Mouse (Mus musculus): ENCODE data around the gene Pisd. TPM values are rescaled to one million over a fixed set of nuclear protein-coding genes. Genes with fewer than 3 reads are reported as not detected.
"Not testable (repeated sequence)": the region's sequence is repeated elsewhere in the genome, so short reads cannot be mapped to it uniquely, and the experiment has no call there.

The Pisd gene
- 76.6 and 85.5 TPM in 2 replicates for polyA plus RNA-seq (2015; fragmentation: Nextera tagmentation; extraction: Ambion mirVana)

- Histone ChIP-seq H3K27me3 (no peaks in the 10 kb centered on the region), H3K4me2 (peak within 1 kb of the TSS; percentile 80), H3K9ac (peak within 1 kb of the TSS; percentile 83), H3K36me3 (ENCODE audit: poor library complexity, severe bottlenecking) (peaks cover 9% of the 10 kb centered on the region), H3K9me3 (replicated peaks) (no peaks in the 10 kb centered on the region), H3K4me1 (peaks cover 10% of the 10 kb centered on the region), H3K27ac (peak within 1 kb of the TSS; percentile 81), H3K4me3 (peak within 1 kb of the TSS; percentile 77)
- WGBS: under 1% methylated on average over 52 of the region's 52 CpGs
- peak; percentile 100 for ATAC-seq
Measured at GRCm38 (mm10) chr5:32785313-32785915, at the start of gene Pisd. TSS of gene Pisd (minus strand) at chr5:32785646.

GRCm38 (mm10) chr5:32834497-32834896 is 49.1 kb upstream of the Pisd start:
- ATAC-seq: no peak
- Histone ChIP-seq H3K9ac (no peak overlapping the region), H3K9me3 (replicated peaks) (no peaks in the 10 kb centered on the region), H3K4me3 (no peak overlapping the region), H3K27me3 (no peaks in the 10 kb centered on the region), H3K4me1 (no peaks in the 10 kb centered on the region), H3K4me2 (no peak overlapping the region), H3K27ac (no peak overlapping the region), H3K36me3 (ENCODE audit: poor library complexity, severe bottlenecking) (peaks cover 85% of the 10 kb centered on the region)
- 95% methylated on average over 1 of the region's 1 CpGs for WGBS

GRCm38 (mm10) chr5:32830054-32830453 is 44.6 kb upstream of the Pisd start:
- Histone ChIP-seq H3K27ac (no peak overlapping the region), H3K4me1 (no peaks in the 10 kb centered on the region), H3K9me3 (replicated peaks) (no peaks in the 10 kb centered on the region), H3K4me3 (no peak overlapping the region), H3K4me2 (no peak overlapping the region), H3K27me3 (no peaks in the 10 kb centered on the region), H3K36me3 (ENCODE audit: poor library complexity, severe bottlenecking) (peaks cover 91% of the 10 kb centered on the region), H3K9ac (no peak overlapping the region)
- WGBS: 87% methylated on average over 2 of the region's 2 CpGs
- no peak for ATAC-seq

- not testable (repeated sequence) for H3K4me3 ChIP-seq; H3K27ac ChIP-seq; H3K9ac ChIP-seq; H3K4me1 ChIP-seq; H3K4me2 ChIP-seq; H3K9me3 ChIP-seq (replicated peaks); ATAC-seq; H3K27me3 ChIP-seq
- H3K36me3 ChIP-seq (ENCODE audit: poor library complexity, severe bottlenecking): peaks cover 78% of the 10 kb centered on the region
- 88% methylated on average over 1 of the region's 1 CpGs for WGBS
Measured at GRCm38 (mm10) chr5:32828766-32829165, 43.3 kb upstream of the Pisd start.

GRCm38 (mm10) chr5:32827009-32827408 is 41.6 kb upstream of the Pisd start, which contains the start of gene Gm20671:
TSS of gene Gm20671 (minus strand) at chr5:32827109.
- no peak within 1 kb of the TSS for H3K9ac ChIP-seq
- H3K36me3 ChIP-seq (ENCODE audit: poor library complexity, severe bottlenecking): peaks cover 76% of the 10 kb centered on the region
- H3K27me3 ChIP-seq: no peaks in the 10 kb centered on the region
- H3K9me3 ChIP-seq (replicated peaks): no peaks in the 10 kb centered on the region
- no peak within 1 kb of the TSS for H3K27ac ChIP-seq
- no peak for ATAC-seq
- H3K4me1 ChIP-seq: no peaks in the 10 kb centered on the region
- H3K4me3 ChIP-seq: no peak within 1 kb of the TSS
- H3K4me2 ChIP-seq: no peak within 1 kb of the TSS
- WGBS: 96% methylated on average over 7 of the region's 7 CpGs

GRCm38 (mm10) chr5:32820471-32820870 is 35.0 kb upstream of the Pisd start:
- ATAC-seq: no peak
- Histone ChIP-seq H3K27me3 (no peaks in the 10 kb centered on the region), H3K9ac (no peak overlapping the region), H3K36me3 (ENCODE audit: poor library complexity, severe bottlenecking) (peaks cover 75% of the 10 kb centered on the region), H3K9me3 (replicated peaks) (no peaks in the 10 kb centered on the region), H3K4me1 (no peaks in the 10 kb centered on the region), H3K4me2 (no peak overlapping the region), H3K27ac (no peak overlapping the region), H3K4me3 (no peak overlapping the region)
- WGBS: 94% methylated on average over 8 of the region's 8 CpGs

- WGBS: 94% methylated on average over 4 of the region's 4 CpGs
- H3K27me3 ChIP-seq: no peaks in the 10 kb centered on the region
- H3K4me3 ChIP-seq: no peak overlapping the region
- H3K4me2 ChIP-seq: no peak overlapping the region
- no peak overlapping the region for H3K9ac ChIP-seq
- peaks cover 69% of the 10 kb centered on the region for H3K36me3 ChIP-seq (ENCODE audit: poor library complexity, severe bottlenecking)
- ATAC-seq: no peak
- no peaks in the 10 kb centered on the region for H3K4me1 ChIP-seq
- H3K27ac ChIP-seq: no peak overlapping the region
- no peaks in the 10 kb centered on the region for H3K9me3 ChIP-seq (replicated peaks)
Measured at GRCm38 (mm10) chr5:32815396-32815795, 29.9 kb upstream of the Pisd start.

GRCm38 (mm10) chr5:32786454-32786853 is 1.0 kb upstream of the Pisd start:
- H3K9me3 ChIP-seq (replicated peaks); H3K4me2 ChIP-seq; H3K27ac ChIP-seq; H3K4me3 ChIP-seq; H3K27me3 ChIP-seq; H3K4me1 ChIP-seq; ATAC-seq; H3K9ac ChIP-seq: not testable (repeated sequence)
- WGBS: 70% methylated on average over 1 of the region's 1 CpGs
- peaks cover 19% of the 10 kb centered on the region for H3K36me3 ChIP-seq (ENCODE audit: poor library complexity, severe bottlenecking)

GRCm38 (mm10) chr5:32784726-32785125 is 720 bp downstream of the Pisd start:
- Histone ChIP-seq H3K9ac (peak overlapping the region; percentile 83), H3K4me2 (peak overlapping the region; percentile 80), H3K36me3 (ENCODE audit: poor library complexity, severe bottlenecking) (peaks cover 8% of the 10 kb centered on the region; the same call in 1 of the 2 replicates), H3K4me3 (peak overlapping the region; percentile 77), H3K4me1 (peaks cover 10% of the 10 kb centered on the region), H3K27ac (no peak overlapping the region), H3K27me3 (no peaks in the 10 kb centered on the region), H3K9me3 (replicated peaks) (no peaks in the 10 kb centered on the region)
- 19% methylated on average over 5 of the region's 5 CpGs for whole genome bisulfite sequencing
- ATAC-seq: no peak

GRCm38 (mm10) chr5:32781596-32781995 is 3.9 kb downstream of the Pisd start:
- Histone ChIP-seq H3K27me3 (no peaks in the 10 kb centered on the region), H3K4me3 (no peak overlapping the region), H3K36me3 (ENCODE audit: poor library complexity, severe bottlenecking) (no peaks in the 10 kb centered on the region), H3K9ac (no peak overlapping the region), H3K27ac (no peak overlapping the region), H3K4me1 (peaks cover 10% of the 10 kb centered on the region), H3K9me3 (replicated peaks) (no peaks in the 10 kb centered on the region), H3K4me2 (no peak overlapping the region)
- no peak for ATAC-seq
- 94% methylated on average over 5 of the region's 5 CpGs for WGBS

- no peaks in the 10 kb centered on the region for H3K27me3 ChIP-seq
- 87% methylated on average over 3 of the region's 3 CpGs for WGBS
- no peak for ATAC-seq
- H3K9ac ChIP-seq: no peak overlapping the region
- H3K9me3 ChIP-seq (replicated peaks): no peaks in the 10 kb centered on the region
- H3K4me3 ChIP-seq: no peak overlapping the region
- H3K4me1 ChIP-seq: no peaks in the 10 kb centered on the region
- H3K27ac ChIP-seq: no peak overlapping the region
- no peak overlapping the region for H3K4me2 ChIP-seq
- peaks cover 13% of the 10 kb centered on the region for H3K36me3 ChIP-seq (ENCODE audit: poor library complexity, severe bottlenecking)
Measured at GRCm38 (mm10) chr5:32778168-32778567, 7.3 kb downstream of the Pisd start.

- Histone ChIP-seq H3K36me3 (ENCODE audit: poor library complexity, severe bottlenecking) (peaks cover 26% of the 10 kb centered on the region), H3K9me3 (replicated peaks) (no peaks in the 10 kb centered on the region), H3K4me2 (no peak overlapping the region), H3K27ac (no peak overlapping the region), H3K4me3 (no peak overlapping the region), H3K4me1 (no peaks in the 10 kb centered on the region), H3K9ac (no peak overlapping the region), H3K27me3 (no peaks in the 10 kb centered on the region)
- no peak for ATAC-seq
- WGBS: 63% methylated on average over 2 of the region's 2 CpGs
Measured at GRCm38 (mm10) chr5:32772361-32772760, 13.1 kb downstream of the Pisd start.
